Mouse (Mus musculus): ENCODE results near the gene Ipo9.

- TF ChIP-seq CEBPB (IDR thresholded peaks at IDR 0.05; ENCODE audit: low read depth) (no peak), CTCF (IDR thresholded peaks at IDR 0.05; ENCODE audit: control insufficient read depth, insufficient read depth, insufficient read length) (no peak), MYOG (IDR thresholded peaks at IDR 0.05; ENCODE audit: control insufficient read depth, extremely low read depth, insufficient read length) (no peak), USF1 (IDR thresholded peaks at IDR 0.05; ENCODE audit: low read depth) (no peak)
Observed at GRCm38 (mm10) chr1:135470546-135470945, 40.2 kb upstream of the Ipo9 start.
